Mouse (Mus musculus): ENCODE data around the gene Cacng3. TPM values are rescaled to one million over a fixed set of nuclear protein-coding genes. Genes with fewer than 3 reads are reported as not detected.

Gene Cacng3
- total RNA-seq (2021): 1 to 10 TPM; 1.5 to 4.6 TPM
- long read RNA-seq, experiment 1: 0 reads
- long read RNA-seq, experiment 2, partial matches to known transcripts: 1 of 3 reads
- long read RNA-seq, experiment 2, other reads (novel, unspliced or antisense): 0 of 3 reads

- no peak for DNase-seq
Measured at GRCm38 (mm10) chr7:122670442-122670872, at the start of gene Cacng3. Gene Cacng3, plus strand, starts transcription at chr7:122670492.

- no peak for DNase-seq
Measured at GRCm38 (mm10) chr7:122622125-122622774, 48.0 kb upstream of the Cacng3 start.

GRCm38 (mm10) chr7:122623753-122624152 is 46.5 kb upstream of the Cacng3 start:
- DNase-seq: no peak

- no peak for DNase-seq
Measured at GRCm38 (mm10) chr7:122628050-122628449, 42.2 kb upstream of the Cacng3 start.

GRCm38 (mm10) chr7:122630386-122630785 is 39.9 kb upstream of the Cacng3 start:
- no peak for DNase-seq

GRCm38 (mm10) chr7:122631151-122631550 is 39.1 kb upstream of the Cacng3 start:
- no peak for DNase-seq

GRCm38 (mm10) chr7:122632946-122633345 is 37.3 kb upstream of the Cacng3 start:
- DNase-seq: no peak

- no peak for DNase-seq
Measured at GRCm38 (mm10) chr7:122633463-122633862, 36.8 kb upstream of the Cacng3 start.

GRCm38 (mm10) chr7:122643676-122644075 is 26.6 kb upstream of the Cacng3 start:
- DNase-seq: no peak

- DNase-seq: no peak
Measured at GRCm38 (mm10) chr7:122649306-122649705, 21.0 kb upstream of the Cacng3 start.

- no peak for DNase-seq
Measured at GRCm38 (mm10) chr7:122652523-122652922, 17.8 kb upstream of the Cacng3 start.

GRCm38 (mm10) chr7:122656671-122657070 is 13.6 kb upstream of the Cacng3 start:
- no peak for DNase-seq

GRCm38 (mm10) chr7:122657423-122658126 is 12.7 kb upstream of the Cacng3 start:
- DNase-seq: no peak

- DNase-seq: no peak
Measured at GRCm38 (mm10) chr7:122665311-122666049, 4.8 kb upstream of the Cacng3 start.

GRCm38 (mm10) chr7:122667903-122668302 is 2.4 kb upstream of the Cacng3 start:
- DNase-seq: peak; percentile 37

- DNase-seq: peak; percentile 96
Measured at GRCm38 (mm10) chr7:122670873-122671641, 765 bp downstream of the Cacng3 start.

GRCm38 (mm10) chr7:122672981-122673380 is 2.7 kb downstream of the Cacng3 start:
- no peak for DNase-seq

- no peak for DNase-seq
Measured at GRCm38 (mm10) chr7:122675207-122675606, 4.9 kb downstream of the Cacng3 start.

- DNase-seq: no peak
Measured at GRCm38 (mm10) chr7:122701751-122702150, 31.5 kb downstream of the Cacng3 start.

GRCm38 (mm10) chr7:122702443-122702842 is 32.2 kb downstream of the Cacng3 start:
- no peak for DNase-seq

GRCm38 (mm10) chr7:122706736-122707135 is 36.4 kb downstream of the Cacng3 start:
- no peak for DNase-seq

- no peak for DNase-seq
Measured at GRCm38 (mm10) chr7:122716299-122716698, 46.0 kb downstream of the Cacng3 start.

Data from adrenal gland, postnatal 10 days (tissue).